Mouse (Mus musculus): ENCODE measurements at regions not wholly inside any gene's neighbourhood (a gene's known extent, or its start where the extent isn't known, plus 50 kb on each side); places are given as distances from the start of the nearest gene placed in this dataset. TPM values are rescaled to one million over a fixed set of nuclear protein-coding genes. Genes with fewer than 3 reads are reported as not detected.

GRCm38 (mm10) chr16:3273427-3273826, 317.4 kb upstream of the Olfr161 start:
- no peaks in the 10 kb centered on the region for H3K36me3 ChIP-seq (replicated peaks)
- no peak overlapping the region for H3K27ac ChIP-seq
- H3K4me1 ChIP-seq: no peaks in the 10 kb centered on the region
- no peak overlapping the region for H3K9ac ChIP-seq
- peaks cover 67% of the 10 kb centered on the region for H3K9me3 ChIP-seq
- H3K4me3 ChIP-seq (replicated peaks): no peak overlapping the region
- no peak overlapping the region for H3K4me2 ChIP-seq
- no peak for ATAC-seq (ENCODE audit: low FRiP score)
- no peaks in the 10 kb centered on the region for H3K27me3 ChIP-seq
- WGBS: 80% methylated on average over 2 of the region's 2 CpGs

Small RNAs in the stretch of these regions (microRNA-seq; reads per million reads assigned to microRNA genes)
- gene Gm23215: not detected
